Mouse (Mus musculus): ENCODE measurements around the gene Manbal.
"Not testable (repeated sequence)": the region's sequence is repeated elsewhere in the genome, so short reads cannot be mapped to it uniquely, and the experiment has no call there.

The Manbal gene

DNA sequence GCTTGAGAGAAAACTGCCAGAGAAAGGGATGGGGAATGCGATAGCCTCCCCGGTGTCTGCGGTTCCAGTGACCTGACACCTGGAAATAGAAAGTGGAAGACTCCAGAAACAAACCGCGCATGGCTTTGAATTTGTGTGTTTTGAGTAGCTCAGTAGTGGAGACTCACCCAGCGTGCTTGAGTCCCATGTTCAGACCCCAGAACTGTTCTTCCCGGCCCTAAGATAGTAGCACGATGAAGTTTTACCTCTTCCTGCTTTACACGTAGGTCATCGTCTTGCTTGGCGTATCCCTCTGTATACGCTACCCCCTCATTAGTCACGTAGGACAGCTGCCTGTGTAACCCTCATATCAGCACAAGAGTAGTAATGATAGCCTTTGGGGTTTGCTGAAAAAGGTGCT is 597 bp downstream of the Manbal start:
- DNase-seq: no peak

DNA sequence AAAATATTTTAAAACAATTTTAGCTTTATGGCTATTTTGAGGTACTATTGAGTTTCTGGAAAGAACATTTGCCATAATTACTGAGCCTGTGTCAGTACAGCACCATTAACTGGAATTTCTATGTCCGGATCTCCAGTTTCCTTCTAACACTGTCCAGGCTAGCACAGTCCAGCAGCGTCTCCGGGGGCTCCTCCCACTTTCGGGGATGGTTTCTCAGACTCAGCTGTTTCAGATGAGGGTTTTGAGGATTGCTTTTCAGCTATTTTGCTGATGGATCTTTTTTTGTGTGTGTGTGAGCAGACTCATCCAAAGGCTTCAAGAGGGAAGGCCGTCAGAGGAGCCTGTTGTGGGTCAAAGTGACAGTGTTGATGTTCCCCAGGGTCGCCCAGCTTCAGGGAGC is 4.3 kb downstream of the Manbal start:
- no peak for DNase-seq

DNA sequence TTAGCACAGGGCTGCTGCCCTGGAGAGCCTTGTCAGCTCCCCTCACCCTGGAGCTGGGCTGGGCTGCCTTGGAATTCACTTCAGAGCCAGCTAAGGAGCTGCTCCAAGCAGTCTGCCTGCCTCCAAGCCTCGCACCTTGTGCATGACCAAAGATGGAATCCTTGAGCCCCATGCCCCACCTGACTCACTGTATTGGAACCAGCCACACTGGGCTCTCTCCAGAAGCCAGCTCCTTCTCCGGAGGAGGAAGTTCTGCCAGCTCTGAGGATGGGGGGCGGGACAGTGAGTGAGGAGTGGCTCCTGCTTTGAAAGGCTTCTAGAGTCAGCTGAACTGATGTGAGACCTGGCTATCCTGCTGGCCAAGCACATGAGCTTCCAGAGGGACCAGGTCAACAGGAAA is 6.3 kb downstream of the Manbal start:
- peak; percentile 63 for DNase-seq

GRCm38 (mm10) chr2:157375051-157375450 is 7.7 kb downstream of the Manbal start:
- DNase-seq: no peak

DNA sequence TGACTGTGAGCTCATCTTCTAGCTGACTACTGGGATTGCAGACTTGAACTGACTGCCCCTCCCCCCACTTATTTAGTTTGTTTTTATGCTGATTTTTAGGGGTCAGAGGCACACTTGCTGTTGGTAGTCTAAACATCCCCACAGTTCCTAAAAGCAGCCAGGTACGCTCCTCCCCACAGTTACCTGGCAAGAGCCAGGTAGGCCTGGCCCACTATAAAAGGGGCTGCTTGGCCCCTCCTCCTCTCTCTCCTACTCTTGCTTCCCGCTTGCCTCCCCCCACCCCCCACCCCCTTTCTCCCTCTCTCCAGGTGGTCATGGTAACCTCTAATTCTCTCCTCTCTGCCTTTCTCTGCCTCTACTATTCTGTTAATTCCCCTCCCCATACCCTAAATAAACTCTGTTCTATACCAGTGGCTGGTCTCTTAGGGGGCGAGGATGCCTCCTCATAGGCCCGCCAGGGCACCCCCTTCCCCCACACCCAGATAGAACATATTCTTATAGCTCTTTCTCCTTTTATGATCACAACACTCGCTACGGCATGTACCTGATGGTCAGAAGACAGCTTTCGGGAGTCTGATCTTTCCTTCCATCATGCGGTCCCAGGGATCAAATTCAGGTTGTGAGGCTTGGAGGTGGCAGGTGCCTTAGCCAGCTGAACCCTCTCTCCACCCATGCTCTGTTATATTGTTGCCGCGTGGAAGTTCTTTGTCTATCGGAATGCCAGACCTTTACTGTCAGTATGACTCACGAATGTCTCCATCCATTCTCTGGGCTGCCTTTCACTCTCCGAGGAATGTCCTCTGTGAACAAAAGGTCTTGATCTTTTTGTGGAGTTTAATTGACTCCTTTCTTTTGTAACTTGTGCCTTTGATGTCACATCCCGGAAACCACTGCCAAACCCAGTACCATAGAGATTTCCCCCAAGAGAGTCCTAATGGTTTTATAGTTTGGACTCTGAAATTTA is 8.7 kb downstream of the Manbal start:
- DNase-seq: no peak

DNA sequence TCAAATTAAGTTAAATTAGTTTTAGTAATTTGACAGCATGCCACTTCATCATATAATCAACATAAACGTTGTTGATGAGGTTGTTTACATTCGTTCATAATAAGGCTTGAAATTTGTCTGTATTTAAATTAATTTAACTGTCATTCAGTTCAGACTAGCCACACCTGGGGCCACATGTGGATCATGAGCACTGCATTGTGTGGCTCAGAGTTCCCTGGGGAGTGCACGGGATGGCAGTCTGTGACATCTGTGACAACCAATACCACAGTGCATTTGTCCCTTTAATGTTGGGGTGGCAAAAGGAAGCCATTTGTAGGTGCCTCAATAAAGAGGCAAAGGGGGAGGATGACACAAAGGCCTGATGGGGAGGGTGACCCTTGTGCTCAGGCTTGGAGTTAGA is 9.6 kb downstream of the Manbal start:
- DNase-seq: no peak

GRCm38 (mm10) chr2:157384836-157385235 is 17.4 kb downstream of the Manbal start:
- DNase-seq: no peak

DNA sequence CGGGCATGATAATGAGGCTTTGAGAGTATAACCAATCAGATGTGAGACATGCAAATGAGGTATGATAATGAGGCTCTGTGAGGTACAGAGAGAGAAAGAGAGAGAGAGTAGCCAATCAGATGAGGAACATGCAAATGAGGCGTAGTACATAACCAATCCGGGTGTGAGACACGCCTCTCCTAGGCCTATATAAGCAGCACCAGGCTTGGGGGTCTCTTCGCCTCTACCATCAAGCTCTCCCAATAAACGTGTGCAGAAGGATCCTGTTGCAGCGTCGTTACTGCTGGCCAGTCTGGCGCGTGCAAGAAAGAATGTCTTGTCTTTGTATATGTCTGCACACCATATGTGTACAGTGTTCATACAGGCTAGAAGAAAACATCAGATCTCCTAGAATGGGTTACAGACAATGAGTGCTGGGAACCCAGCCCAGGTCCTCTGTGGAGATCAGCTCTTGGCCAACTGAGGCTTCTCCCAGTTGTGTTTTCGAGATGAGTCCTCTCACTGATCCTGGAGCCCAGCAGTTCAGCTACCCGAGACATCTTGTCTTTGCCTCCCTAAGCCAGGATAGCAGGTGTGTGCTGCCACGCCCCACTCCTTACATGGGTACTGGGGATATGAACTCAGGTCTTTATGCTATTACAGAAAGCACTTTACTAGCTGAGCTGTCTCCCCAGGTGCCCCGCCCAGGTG is 21.7 kb downstream of the Manbal start:
- not testable (repeated sequence) for DNase-seq

- DNase-seq: no peak
Measured at GRCm38 (mm10) chr2:157389591-157389921, 22.2 kb downstream of the Manbal start.

DNA sequence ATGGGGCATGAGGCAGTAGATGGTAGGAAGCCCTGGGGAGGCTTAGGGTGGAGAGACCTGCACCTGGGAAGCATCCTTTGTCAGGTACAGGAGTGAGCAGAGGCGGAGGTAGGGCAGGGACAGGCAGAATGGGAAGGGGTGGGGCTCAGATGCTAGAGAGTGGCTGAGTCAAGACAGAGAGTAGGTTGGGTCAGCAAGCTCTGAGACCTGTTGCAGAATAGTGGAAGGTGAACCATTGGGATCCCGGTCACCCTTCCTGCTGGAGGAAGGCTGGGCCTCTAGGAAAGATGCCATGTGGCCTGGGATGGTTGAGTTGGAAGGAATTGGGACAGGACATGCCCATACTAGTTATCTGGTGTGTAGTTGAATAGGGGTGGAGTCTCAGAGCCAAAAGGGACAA is 24.9 kb downstream of the Manbal start:
- no peak for DNase-seq

- no peak for DNase-seq
Measured at GRCm38 (mm10) chr2:157393549-157393948, 26.2 kb downstream of the Manbal start.

- peak; percentile 42 for DNase-seq
Measured at GRCm38 (mm10) chr2:157394868-157395267, 27.5 kb downstream of the Manbal start.

- DNase-seq: no peak
Measured at GRCm38 (mm10) chr2:157395371-157395770, 28.0 kb downstream of the Manbal start.

DNA sequence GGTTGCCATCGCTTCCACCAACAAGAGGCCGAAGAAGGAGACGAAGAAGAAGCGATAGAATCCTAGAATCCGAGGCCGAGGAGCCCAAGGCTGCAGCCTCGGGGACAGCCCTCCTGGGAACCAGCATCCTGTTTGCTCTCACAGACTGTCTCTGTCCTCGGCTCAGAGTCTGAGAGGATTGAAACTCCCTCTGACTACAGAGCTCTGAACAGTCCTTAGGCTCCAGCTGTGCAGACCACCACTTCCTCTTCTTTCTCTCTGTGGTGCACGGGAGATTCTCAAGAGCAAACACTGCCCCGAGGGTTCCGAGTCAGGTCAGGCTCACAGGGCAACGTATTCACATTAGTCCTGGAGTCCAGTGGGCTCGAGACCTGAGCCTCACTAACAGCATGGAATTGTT is 28.6 kb downstream of the Manbal start:
- DNase-seq: no peak

- no peak for DNase-seq
Measured at GRCm38 (mm10) chr2:157397376-157397775, 30.0 kb downstream of the Manbal start.

DNA sequence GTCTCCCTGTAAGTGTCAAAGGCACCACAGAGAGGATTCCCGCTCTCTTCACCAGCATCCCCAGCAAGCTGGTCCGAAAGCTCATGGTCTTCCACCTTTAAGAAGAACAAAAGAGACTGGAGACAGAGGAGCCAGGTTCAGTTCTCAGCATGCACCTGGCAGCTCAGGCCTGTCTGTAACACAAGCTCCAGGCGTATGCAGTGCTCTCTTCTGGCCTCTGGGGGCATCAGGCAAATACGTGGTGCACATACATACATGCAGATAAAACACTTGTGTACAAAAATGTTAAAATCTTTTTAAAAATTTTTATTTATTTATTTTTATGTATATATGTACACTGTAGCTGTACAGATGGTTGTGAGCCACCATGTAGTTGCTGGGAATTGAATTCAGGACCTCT is 31.1 kb downstream of the Manbal start:
- no peak for DNase-seq

DNA sequence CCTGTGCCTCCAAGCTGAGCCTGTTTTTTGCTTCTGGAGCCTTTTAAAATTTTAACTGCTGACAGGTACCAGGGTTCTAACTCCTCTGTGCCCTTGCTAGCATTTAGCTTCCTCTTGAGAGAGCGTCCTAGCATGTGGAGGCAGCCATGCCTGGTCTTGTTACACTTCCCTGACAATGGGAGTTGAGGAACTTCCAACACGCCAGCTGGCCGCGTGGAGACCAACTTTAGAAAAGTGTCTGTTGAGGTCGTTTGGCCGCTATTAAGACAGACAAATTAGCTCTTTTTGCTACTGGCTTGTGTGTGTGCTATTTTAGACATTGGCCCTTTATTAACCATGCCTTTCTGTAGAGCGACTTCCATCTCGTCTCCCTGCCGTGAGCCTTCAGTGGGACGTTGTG is 32.4 kb downstream of the Manbal start:
- peak; percentile 55 for DNase-seq

DNA sequence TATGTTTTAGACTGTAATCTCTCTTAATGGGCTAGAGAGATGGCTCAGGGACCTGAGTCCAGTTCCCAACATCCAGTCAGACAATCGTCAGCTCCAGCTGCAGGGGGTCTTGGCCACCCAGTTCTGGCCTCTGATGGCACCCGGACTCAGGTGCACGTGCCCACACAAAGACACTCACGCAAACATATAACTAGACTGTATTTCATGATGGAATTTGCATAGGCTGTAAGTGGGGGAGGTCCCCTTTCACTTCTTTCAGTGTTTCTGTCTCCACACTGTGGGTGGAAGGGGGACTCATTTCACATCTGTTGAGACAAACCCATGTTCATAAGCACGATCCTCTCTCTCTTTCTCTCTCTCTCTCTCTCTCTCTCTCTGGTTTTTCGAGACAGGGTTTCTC is 33.1 kb downstream of the Manbal start:
- DNase-seq: no peak

- no peak for DNase-seq
Measured at GRCm38 (mm10) chr2:157401261-157401660, 33.9 kb downstream of the Manbal start.

- peak; percentile 75 for DNase-seq
Measured at GRCm38 (mm10) chr2:157407596-157407995, 40.2 kb downstream of the Manbal start.

- no peak for DNase-seq
Measured at GRCm38 (mm10) chr2:157409793-157410533, 42.6 kb downstream of the Manbal start.

GRCm38 (mm10) chr2:157411151-157411693 is 43.8 kb downstream of the Manbal start:
- DNase-seq: no peak

DNA sequence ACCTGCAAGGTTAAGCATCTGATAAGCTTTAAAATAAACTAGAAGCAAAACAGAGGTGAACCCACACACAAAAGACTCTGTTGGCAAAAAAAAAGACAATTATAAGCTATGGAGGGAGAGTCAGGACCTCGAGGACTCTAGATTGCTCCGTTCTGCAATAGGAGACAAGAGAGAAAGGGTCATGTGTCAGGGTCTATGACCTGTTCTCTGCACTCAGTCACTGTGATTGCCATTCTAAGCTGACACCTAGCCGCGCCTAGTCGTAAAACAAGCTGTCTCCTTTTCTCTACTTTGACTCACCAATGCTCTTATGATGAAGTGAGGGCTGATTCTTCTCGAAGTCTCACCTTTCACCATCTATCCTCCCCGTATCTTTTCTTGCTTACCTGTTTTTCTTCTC is 45.1 kb downstream of the Manbal start:
- DNase-seq: no peak

Measured in lung, postnatal 14 days (tissue).